Mouse (Mus musculus) hindbrain, embryonic 10.5 days (tissue): ENCODE data around the gene Cc2d2a. TPM values are rescaled to one million over a fixed set of nuclear protein-coding genes. Genes with fewer than 3 reads are reported as not detected.
A peak's percentile ranks its signal among the peaks of the same experiment; 100 is the strongest.

Source experiments
- DNase-seq: peaks from one replicate; pipeline ENCODE4 v3.0.0-alpha.2; 2017; ENCODE audit warnings: low spot score
- H3K27ac ChIP-seq: fragments of 300-500 bp; sonication (generic); 2 replicates; pipeline ENCODE4 v1.5.1; 2016; ENCODE audit warnings: mild to moderate bottlenecking, moderate library complexity
- H3K27me3 ChIP-seq: fragments of 300-500 bp; sonication (generic); 2 replicates; pipeline ENCODE4 v1.6.1; 2016; ENCODE audit warnings: mild to moderate bottlenecking; ENCODE audit not compliant: poor library complexity, insufficient read depth, severe bottlenecking
- H3K36me3 ChIP-seq: fragments of 300-500 bp; sonication (generic); 2 replicates; pipeline ENCODE4 v1.6.1; 2016; ENCODE audit warnings: mild to moderate bottlenecking, moderate library complexity
- H3K4me1 ChIP-seq: fragments of 300-500 bp; sonication (generic); replicated peaks from 2 replicates; pipeline ENCODE4 v1.6.1; 2016; ENCODE audit warnings: mild to moderate bottlenecking
- H3K4me3 ChIP-seq: fragments of 300-500 bp; sonication (generic); 2 replicates; pipeline ENCODE4 v1.5.1; 2016; ENCODE audit warnings: mild to moderate bottlenecking, moderate library complexity
- H3K9me3 ChIP-seq: fragments of 300-500 bp; sonication (generic); 2 replicates; pipeline ENCODE4 v1.6.1; 2016; ENCODE audit warnings: mild to moderate bottlenecking, moderate library complexity
- WGBS: fragments of 180-500 bp; shearing (Covaris S2); methylation state at CpG from one replicate; pipeline ENCODE4 v1.1.7; 2016; 5-methylcytosine and 5-hydroxymethylcytosine counted together
- polyA plus RNA-seq: library from polyadenylated mRNA; unstranded; fragments of >200 nt; fragmentation: Nextera tagmentation; extraction: Ambion mirVana; gene quantifications from 2 replicates; pipeline ENCODE4 v1.2.1, GENCODE M21; 2016

The Cc2d2a gene
- polyA plus RNA-seq = 8.5 and 9.8 TPM in 2 replicates

GRCm38 (mm10) chr5:43661997-43662961, at the start of gene Cc2d2a:
TSS of gene Cc2d2a (plus strand) at chr5:43662346.
- H3K27ac ChIP-seq = peak within 1 kb of the TSS; percentile 92
- H3K4me1 ChIP-seq = peaks cover 42% of the 10 kb centered on the region
- peak; percentile 76 for DNase-seq
- no peaks in the 10 kb centered on the region for H3K36me3 ChIP-seq
- H3K27me3 ChIP-seq = no peaks in the 10 kb centered on the region
- H3K4me3 ChIP-seq = peak within 1 kb of the TSS; percentile 55
- no peaks in the 10 kb centered on the region for H3K9me3 ChIP-seq
- WGBS = 5% methylated on average over 19 of the region's 19 CpGs

- H3K27me3 ChIP-seq = no peaks in the 10 kb centered on the region
- DNase-seq = no peak
- WGBS = 82% methylated on average over 7 of the region's 7 CpGs
- no peaks in the 10 kb centered on the region for H3K36me3 ChIP-seq
- 0 out of 2 replicates have a peak overlapping the region, but pooled peaks have one; percentile 5 for H3K27ac ChIP-seq
- no peak overlapping the region for H3K4me3 ChIP-seq
- 0 out of 2 replicates have a peak, but pooled peaks cover 5% of the 10 kb centered on the region for H3K4me1 ChIP-seq
- no peaks in the 10 kb centered on the region for H3K9me3 ChIP-seq
Observed at GRCm38 (mm10) chr5:43621575-43622299, 40.4 kb upstream of the Cc2d2a start.

DNA sequence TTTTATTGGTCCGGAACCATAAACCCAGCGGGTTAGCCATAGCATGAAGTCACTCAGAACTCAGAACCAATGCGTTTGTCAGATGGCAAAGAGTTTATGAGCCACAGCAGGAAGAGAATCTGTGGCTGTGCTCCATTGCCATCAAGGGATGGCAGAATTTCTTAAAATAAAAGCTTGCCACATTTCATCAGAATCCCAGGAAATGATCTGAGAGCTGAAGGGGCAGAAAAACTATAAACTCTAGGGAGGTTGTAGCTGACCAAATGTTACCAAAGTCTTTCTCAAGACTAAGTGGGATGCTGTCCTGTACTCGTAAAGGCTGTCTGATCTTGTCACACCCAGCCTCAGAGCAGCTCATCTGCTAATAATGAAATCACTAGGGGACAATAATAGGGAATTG, 36.7 kb upstream of the Cc2d2a start:
- 81% methylated on average over 4 of the region's 4 CpGs for WGBS
- DNase-seq = no peak

DNA sequence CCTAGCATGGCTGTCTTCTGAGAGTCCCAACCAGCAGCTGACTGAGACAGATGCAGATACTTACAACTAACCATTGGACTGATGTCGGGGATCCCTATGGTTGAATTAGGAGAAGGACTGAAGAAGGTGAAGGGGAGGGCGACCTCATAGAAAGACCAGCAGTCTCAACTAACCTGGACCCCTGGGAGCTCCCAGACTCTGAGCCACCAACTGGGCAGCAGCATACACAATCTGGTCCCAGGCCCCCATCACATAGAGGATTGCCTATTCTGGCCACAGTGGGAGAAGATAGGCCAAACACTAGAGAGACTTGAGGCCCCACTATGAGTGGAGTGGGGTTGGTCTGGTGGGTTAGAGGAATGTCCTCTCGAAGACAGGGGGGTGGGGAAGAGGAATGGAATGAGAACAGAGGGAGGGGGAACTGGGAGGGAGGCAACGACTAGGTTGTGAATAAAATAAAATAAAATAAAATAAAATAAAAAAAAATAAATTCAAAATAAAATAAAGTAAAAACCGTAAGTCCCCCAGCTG, 28.0 kb upstream of the Cc2d2a start:
- H3K27ac ChIP-seq = no peak overlapping the region
- no peaks in the 10 kb centered on the region for H3K36me3 ChIP-seq
- H3K4me1 ChIP-seq = no peaks in the 10 kb centered on the region
- no peak overlapping the region for H3K4me3 ChIP-seq
- H3K9me3 ChIP-seq = no peaks in the 10 kb centered on the region
- no peaks in the 10 kb centered on the region for H3K27me3 ChIP-seq
- WGBS = 84% methylated on average over 5 of the region's 5 CpGs
- DNase-seq = no peak

More for the DNA sequence above, 36.7 kb upstream of the Cc2d2a start:
- Histone ChIP-seq H3K27me3 (no peaks in the 10 kb centered on the region), H3K9me3 (no peaks in the 10 kb centered on the region), H3K36me3 (no peaks in the 10 kb centered on the region), H3K4me3 (no peak overlapping the region), H3K27ac (no peak overlapping the region), H3K4me1 (0 out of 2 replicates have a peak, but pooled peaks cover 5% of the 10 kb centered on the region)

DNA sequence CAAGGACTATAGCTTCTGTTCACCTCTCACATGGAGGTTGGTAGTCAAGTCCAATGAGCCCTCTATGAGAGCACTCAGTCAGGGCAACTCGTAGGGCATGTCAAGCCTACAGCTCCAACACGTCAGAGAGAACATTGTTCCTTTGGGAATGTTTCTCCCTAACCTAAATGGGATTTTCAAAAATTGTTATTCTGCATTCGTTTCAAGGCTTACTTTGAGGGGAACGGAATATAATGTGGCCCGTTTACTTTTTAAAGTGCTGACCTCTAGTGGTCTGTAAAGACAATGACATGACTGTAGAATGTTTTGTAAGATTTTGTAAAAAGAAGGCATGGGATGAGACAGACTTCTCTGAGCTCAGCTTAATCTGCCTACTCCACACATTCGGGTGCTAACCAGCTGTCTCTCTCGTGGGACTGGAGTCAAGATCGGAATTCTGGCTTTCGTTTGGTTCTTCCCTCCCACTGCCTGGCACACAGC, 27.5 kb upstream of the Cc2d2a start:
- Histone ChIP-seq H3K27me3 (no peaks in the 10 kb centered on the region), H3K27ac (no peak overlapping the region), H3K4me3 (no peak overlapping the region), H3K9me3 (no peaks in the 10 kb centered on the region), H3K36me3 (no peaks in the 10 kb centered on the region), H3K4me1 (no peaks in the 10 kb centered on the region)
- DNase-seq = no peak
- 49% methylated on average over 9 of the region's 9 CpGs for WGBS

GRCm38 (mm10) chr5:43645020-43645419, 17.1 kb upstream of the Cc2d2a start:
- no peak overlapping the region for H3K4me3 ChIP-seq
- 71% methylated on average over 4 of the region's 4 CpGs for WGBS
- H3K9me3 ChIP-seq = no peaks in the 10 kb centered on the region
- H3K36me3 ChIP-seq = no peaks in the 10 kb centered on the region
- no peak overlapping the region for H3K27ac ChIP-seq
- no peaks in the 10 kb centered on the region for H3K4me1 ChIP-seq
- H3K27me3 ChIP-seq = no peaks in the 10 kb centered on the region
- DNase-seq = no peak

- Histone ChIP-seq H3K4me1 (no peaks in the 10 kb centered on the region), H3K9me3 (no peaks in the 10 kb centered on the region), H3K36me3 (no peaks in the 10 kb centered on the region), H3K27me3 (no peaks in the 10 kb centered on the region), H3K27ac (no peak overlapping the region), H3K4me3 (no peak overlapping the region)
- WGBS = 88% methylated on average over 12 of the region's 12 CpGs
- no peak for DNase-seq
Observed at GRCm38 (mm10) chr5:43647098-43647774, 14.9 kb upstream of the Cc2d2a start.

DNA sequence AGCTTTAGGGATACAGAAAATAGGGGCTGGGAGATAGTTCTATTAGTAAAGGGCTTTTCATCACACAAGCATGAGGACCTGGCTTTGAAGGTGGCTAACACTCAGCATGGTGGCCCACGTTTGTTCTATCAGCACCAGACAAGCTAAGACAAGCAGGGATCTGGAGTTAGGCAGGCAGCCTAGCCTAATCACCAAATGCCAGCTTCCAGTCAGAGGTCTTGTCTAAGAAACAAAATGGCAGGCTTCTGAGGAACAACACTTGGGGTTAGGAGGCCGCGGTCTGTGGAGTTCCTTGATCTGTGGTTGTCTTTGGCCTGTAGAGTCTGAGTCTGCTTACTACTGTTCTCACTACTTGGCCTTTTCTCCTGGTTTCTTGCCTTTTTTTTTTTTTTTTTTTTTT, 648 bp upstream of the Cc2d2a start:
- peak; percentile 5 for DNase-seq
- H3K27ac ChIP-seq = peak overlapping the region; percentile 92

GRCm38 (mm10) chr5:43663531-43663930, 1.4 kb downstream of the Cc2d2a start:
- peaks cover 42% of the 10 kb centered on the region for H3K4me1 ChIP-seq
- H3K27me3 ChIP-seq = no peaks in the 10 kb centered on the region
- no peak for DNase-seq
- WGBS = 58% methylated on average over 6 of the region's 6 CpGs
- H3K27ac ChIP-seq = peak overlapping the region; percentile 92
- H3K36me3 ChIP-seq = no peaks in the 10 kb centered on the region
- 0 out of 2 replicates have a peak overlapping the region, but pooled peaks have one; percentile 55 for H3K4me3 ChIP-seq
- H3K9me3 ChIP-seq = no peaks in the 10 kb centered on the region

More for the DNA sequence above, 648 bp upstream of the Cc2d2a start:
- no peaks in the 10 kb centered on the region for H3K9me3 ChIP-seq
- no peak overlapping the region for H3K4me3 ChIP-seq
- WGBS = 94% methylated on average over 3 of the region's 3 CpGs
- H3K27me3 ChIP-seq = no peaks in the 10 kb centered on the region
- no peaks in the 10 kb centered on the region for H3K36me3 ChIP-seq
- H3K4me1 ChIP-seq = peaks cover 42% of the 10 kb centered on the region

DNA sequence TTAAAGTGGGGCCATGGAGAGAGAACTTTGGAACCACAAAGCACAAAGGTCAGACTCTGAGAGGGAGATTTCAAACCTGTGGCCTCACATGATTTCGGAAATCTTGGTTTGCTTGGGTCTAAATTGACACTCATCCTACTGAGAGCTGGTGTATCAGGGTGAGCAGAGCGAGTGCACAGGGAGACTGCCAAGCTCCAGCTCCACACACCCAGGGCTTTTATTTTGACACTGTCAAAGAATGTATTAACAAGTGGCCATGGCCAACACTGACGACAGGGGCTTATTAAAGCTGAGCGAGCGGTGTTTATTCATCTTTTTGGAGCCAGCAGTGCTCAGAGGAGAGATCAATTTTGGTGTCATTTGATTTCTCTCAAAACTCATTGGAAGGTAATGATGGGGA, 3.0 kb downstream of the Cc2d2a start:
- DNase-seq = no peak
- Histone ChIP-seq H3K4me1 (peaks cover 42% of the 10 kb centered on the region), H3K27ac (no peak overlapping the region), H3K9me3 (no peaks in the 10 kb centered on the region), H3K4me3 (0 out of 2 replicates have a peak overlapping the region, but pooled peaks have one; percentile 22), H3K27me3 (no peaks in the 10 kb centered on the region), H3K36me3 (no peaks in the 10 kb centered on the region)
- WGBS = 24% methylated on average over 5 of the region's 5 CpGs

GRCm38 (mm10) chr5:43669118-43669645, 7.0 kb downstream of the Cc2d2a start:
- DNase-seq = no peak
- Histone ChIP-seq H3K27ac (no peak overlapping the region), H3K9me3 (no peaks in the 10 kb centered on the region), H3K27me3 (no peaks in the 10 kb centered on the region), H3K4me1 (peaks cover 24% of the 10 kb centered on the region), H3K4me3 (no peak overlapping the region), H3K36me3 (peaks cover 4% of the 10 kb centered on the region; the same call in 1 of the 2 replicates)
- 82% methylated on average over 8 of the region's 8 CpGs for WGBS
